Mouse (Mus musculus) liver, adult (tissue): ENCODE data around the gene Tmem216.

ENCODE experiments used
- GATA4 ChIP-seq: IDR thresholded peaks from 2 replicates; pipeline ENCODE4 v1.6.1; 2014; ENCODE audit warnings: mild to moderate bottlenecking, low read length; ENCODE audit not compliant: insufficient replicate concordance

Gene Tmem216

DNA sequence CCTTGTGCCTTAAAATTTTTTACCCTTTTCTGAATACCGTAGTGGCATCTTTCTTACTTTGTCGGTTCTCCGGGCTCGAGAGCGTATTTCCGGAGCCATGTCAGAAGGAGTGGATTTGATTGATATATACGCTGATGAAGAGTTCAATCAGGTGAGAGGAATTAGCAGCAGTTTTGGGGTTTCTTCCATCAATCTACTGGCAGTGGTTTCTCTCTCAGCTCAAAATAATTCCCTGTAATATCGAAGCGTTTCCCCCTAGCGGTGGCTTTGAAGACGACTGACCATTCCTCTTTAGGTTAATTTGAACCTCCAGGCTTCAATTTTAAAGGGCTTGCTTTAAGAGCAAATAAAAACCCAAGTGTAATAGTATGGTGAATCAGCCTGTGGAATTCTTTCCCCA, 30.1 kb downstream of the Tmem216 start, which contains the start of gene Sdhaf2:
TSS of gene Sdhaf2 (minus strand) at position 233 of the 400 bp plus-strand sequence.
- no peak for TF ChIP-seq GATA4

DNA sequence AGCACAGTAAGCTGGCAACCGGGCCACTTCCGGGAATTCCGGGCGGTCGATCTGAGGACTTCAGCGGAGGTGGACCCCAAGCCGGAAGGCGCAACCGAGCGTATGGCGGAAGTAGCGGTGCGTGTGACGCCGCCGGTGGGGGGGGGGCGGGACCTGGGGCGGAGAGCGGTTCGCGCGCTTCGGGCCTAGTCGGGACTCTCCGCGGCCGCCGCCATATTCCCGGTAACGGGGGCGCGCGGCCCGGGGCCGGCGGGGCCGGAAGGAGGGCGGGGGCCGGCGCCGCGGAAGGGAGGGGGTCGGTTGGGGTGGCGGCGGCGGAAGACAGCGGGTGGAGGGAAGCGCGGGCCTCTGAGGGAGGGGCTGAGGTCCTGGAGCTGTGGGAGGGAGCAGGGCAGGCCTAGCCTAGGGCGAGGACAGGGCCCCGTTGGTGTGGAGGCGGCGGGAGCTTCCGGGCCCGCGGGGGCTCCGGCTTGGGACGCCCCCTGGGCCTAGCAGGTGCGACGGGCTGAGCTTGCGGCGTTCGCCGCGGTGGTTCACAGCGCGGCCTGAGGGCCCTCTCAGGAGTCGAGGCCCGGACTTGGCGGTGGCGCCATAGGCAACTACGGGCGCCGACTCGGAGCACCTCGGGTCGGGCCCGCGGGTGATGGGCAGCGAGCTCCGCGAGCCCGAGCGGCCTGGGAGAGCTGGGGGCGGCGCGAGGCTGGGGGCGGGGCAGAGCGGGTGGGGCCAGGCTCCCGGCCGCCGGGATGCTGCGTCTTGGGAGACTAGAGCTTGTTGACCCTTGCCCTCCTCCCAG, 30.7 kb downstream of the Tmem216 start, which contains the start of gene Cpsf7:
TSS of gene Cpsf7 (plus strand) at position 161 of the 796 bp plus-strand sequence.
- no peak for TF ChIP-seq GATA4

DNA sequence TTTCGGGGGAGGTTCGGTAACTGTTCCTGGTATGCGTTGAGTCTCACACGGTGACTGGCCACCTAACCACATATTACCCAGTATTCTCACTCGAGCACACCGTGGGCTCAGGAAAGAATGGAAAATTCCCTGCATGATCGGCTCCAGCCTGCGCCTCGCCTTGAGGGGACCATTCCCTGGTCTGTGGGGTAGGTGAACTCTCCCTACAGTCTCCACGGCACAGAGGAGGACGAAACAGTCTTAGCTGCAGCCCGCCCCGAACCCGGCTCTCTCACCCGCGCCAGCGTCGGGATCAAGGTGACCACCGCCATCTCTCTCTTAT, 31.3 kb downstream of the Tmem216 start:
- no peak for TF ChIP-seq GATA4

DNA sequence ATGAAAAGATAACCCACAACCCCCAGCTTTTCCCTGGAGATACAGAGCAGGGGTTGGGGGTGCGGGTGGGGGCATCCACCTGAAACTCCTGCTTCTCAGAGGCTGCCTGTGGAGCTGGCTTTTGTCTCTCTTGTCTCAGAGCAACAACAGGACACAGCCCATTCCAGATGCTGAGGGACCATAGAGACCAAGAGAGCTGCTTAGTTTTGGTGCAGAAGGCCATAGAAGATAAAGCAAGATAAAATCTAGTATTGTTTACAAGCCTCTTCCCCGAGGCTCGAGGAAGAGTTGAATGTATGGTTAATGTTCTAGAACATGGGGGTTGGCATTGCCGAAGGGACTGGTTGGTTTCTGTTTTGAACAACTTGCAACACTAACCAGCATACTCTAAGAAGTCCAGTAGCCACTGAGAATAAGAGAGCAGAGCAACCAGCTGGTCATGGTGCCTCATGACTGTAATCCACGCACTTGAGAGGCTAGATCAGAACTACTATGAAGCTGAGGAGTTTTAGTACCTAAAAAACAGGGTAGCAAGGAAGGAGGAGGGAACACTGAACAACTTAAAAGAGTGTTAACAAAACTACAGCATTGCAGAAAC, 32.5 kb downstream of the Tmem216 start:
- no peak for TF ChIP-seq GATA4

DNA sequence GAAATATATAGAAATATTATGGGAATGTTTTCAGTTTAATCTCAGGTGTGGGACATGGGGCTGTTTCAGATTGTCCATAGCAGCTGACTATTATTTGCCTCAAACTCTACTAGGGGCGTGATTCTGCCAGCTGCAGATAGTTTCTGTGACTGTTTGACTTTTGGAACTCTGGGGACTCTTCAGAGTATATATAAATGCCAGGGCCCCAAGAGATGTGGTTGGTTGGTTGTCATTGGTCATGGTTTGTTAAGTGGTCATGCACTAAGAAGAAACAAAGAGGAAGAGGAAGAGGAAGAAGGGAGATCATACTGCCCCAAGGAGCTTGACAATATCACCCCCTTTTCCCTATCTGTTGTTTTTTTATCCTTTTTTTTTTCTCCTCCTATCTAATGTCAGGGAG, 34.1 kb downstream of the Tmem216 start:
- no peak for TF ChIP-seq GATA4

DNA sequence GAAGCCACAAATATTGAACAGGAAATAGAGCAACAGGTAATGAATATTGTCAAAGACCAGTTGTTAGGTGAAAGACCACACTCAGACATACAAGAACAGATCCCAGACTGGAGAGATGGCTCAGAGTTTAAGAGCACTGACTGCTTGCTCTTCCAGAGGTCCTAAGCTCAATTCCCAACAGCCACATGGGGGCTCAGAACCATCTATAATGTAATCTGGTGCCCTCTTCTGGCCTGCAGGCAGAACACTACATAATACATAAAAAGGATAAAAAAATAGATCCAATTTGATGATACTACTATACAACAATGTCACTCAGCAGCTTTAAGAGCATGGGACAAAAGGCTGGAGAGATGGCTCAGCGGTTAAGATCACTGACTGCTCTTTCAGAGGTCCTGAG, 35.7 kb downstream of the Tmem216 start:
- TF ChIP-seq GATA4: no peak

DNA sequence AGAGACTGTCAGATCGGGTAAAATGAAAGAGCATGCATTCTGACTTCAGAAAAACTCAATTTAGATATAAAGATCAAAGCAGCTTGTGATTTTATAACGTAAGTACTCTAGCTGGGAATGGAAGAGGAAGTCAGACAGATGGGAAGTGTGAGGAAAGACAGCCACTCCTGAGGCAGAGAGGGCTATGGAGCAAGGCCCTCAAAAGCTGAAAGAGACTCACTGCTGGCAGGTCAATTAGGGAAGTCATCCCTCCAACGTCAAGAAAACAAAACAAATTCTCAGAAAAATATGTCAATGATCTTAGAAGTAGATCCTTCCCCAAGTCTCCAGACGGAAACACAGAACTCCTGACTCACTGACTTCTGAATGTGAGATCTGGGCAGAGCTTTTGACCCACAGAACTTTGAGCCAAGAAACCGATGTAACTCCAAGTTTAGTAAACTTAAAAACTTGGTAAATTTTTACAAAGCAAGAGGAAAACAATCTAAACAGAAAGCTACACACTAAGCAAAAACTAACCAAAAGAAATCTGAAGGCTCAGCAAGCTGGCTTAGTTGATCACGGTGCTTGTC, 45.2 kb downstream of the Tmem216 start:
- TF ChIP-seq GATA4: no peak

DNA sequence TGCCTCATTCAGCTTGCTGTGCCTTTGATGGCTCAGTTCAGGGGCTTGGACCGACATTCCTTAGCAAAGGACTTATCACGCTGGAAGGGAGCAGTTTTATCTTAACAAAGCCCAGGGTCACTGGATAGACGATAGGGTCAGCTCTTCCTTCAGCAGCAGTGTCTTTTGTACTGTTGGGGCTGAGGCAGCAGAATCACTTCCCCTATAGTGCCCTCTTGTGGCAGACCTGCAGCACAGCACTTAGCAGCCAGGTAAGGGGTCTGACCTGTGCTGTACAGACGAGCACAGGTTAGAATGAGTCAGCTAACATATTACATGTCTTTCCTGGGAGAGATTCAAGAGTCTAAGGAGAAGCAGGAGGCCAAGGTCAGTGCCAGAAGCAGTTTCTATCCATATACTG, 53.5 kb downstream of the Tmem216 start:
- no peak for TF ChIP-seq GATA4

DNA sequence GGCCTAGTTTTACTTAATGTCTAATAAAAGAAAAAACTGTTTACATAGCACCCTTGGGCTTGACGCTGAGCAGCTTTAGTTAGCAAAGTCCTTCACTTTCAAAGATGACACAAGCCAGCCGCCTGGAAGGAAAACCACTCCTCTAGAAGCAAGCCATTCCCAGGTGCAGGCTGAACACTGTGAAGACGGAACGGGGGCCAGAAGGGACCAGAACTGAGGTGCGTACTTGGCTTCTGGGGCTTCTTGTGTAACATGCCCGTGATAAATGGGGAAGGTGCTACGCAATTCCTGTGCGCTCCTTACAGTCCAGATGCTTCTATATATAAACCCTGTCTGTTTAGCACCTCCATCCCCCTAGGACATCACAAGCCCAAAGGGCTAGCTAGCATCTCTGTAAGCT, 55.5 kb downstream of the Tmem216 start:
- TF ChIP-seq GATA4: no peak

DNA sequence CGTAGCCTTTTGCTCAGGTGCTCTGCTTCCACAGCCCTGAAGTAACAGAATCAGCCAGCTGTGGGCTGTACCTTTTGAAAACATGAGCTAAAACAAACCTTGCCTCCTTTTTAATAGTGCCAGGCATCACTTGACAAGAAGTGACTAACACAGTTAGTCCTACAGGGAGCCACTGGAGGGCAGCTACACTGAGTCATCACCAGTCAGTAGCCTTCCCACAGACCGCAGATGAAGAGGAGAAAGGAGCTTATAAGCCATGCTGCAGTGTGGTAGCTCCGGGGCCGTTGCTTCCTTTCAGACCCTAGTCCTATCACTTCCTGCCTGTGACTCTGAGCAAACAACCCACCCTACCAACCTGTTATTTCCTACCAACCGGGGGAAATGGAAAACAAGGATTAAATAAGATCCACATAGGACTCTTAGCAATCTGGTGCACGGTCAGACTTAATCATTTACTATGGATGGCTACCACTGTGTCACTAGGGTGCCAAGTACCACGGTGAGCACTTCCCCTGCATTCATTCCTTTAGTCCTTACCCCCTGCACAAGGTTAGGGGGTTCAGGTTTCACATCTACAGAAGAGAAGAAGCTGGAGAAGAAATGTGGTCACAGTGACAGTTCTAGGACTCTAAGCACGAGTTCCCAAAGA, 58.4 kb downstream of the Tmem216 start:
- TF ChIP-seq GATA4: no peak

DNA sequence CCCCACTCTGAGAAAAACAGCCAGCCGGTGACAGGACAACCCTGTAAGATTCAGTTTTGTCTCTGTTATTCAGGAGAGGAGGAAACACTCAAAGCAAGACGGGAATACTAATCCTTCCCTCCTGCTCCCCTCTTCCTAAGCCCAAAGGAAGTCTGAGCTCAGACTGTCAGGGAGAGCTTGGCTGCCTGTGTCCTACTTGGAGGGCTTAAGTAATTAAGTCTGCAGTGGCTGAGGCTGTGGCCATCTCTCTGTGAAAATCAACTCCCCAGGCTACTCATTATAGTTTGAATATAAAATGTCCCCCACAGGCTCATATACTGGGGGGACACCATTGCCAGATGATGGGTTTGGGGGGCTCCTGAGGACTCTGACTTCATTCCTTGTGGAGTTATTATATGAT, 59.1 kb downstream of the Tmem216 start:
- no peak for TF ChIP-seq GATA4

DNA sequence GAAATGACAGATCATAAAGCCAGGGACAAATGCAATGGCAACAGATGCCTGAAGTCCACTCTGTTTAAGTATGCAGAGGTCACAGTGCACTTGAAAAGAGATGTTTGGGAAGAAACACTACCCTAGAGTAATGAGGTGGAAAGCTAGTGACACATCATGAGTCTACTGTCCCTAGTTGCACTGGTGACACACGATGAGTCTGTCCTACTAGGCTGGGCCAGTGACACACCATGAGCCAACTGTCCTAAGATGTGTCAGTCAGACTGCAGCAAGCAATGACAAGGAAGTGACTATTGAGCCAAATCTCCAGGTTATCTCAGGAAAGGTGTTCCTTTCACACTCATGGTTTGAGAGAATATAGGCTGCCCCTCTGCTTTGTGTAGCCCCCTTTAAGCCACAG, 60.4 kb downstream of the Tmem216 start:
- no peak for TF ChIP-seq GATA4

DNA sequence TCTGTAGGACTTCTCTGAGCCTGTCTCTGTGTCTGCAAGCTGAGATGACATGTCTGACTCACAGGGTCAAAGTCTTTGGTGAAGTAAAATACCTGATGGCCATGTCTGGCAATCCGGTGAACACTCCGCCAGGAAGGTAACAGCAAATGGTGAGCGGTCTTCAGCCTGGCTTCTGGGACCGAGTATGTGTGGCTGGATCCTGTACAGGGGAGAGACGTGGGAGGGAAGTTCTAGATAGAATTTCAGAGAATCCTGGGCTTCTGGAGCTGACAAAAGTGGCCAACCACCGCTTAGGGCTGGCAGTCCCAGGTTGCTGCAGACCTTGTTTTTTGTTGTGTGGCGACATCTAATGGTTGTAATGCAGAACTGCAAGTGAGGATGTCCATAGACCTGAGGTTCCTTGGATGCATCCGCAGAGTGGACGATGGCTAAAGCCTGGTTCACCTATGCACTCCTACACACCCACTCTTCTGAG, 69.7 kb downstream of the Tmem216 start:
- TF ChIP-seq GATA4: no peak
